Mouse (Mus musculus) intestine, embryonic 14.5 days (tissue): ENCODE measurements around the gene Adi1. TPM values are rescaled to one million over a fixed set of nuclear protein-coding genes. Genes with fewer than 3 reads are reported as not detected.

ENCODE experiments used
- ATAC-seq: fragments of 200-750 bp; cut with Nextera tagmentation; replicated peaks from 2 replicates; pipeline ENCODE4 v1.8.0; 2017; ENCODE audit warnings: low read depth, moderate number of reproducible peaks, moderate TSS enrichment, moderate library complexity; ENCODE audit not compliant: low FRiP score, low TSS enrichment
- DNase-seq: peaks from one replicate; pipeline ENCODE4 v3.0.0-alpha.2; 2018; ENCODE audit warnings: low spot score
- H3K27ac ChIP-seq: fragments of 300-500 bp; sonication (generic); 2 replicates; pipeline ENCODE4 v1.5.1; 2014; ENCODE audit warnings: low read depth, mild to moderate bottlenecking, control low read depth
- H3K27me3 ChIP-seq: fragments of 300-500 bp; sonication (generic); replicated peaks from 2 replicates; pipeline ENCODE4 v1.6.1; 2014; ENCODE audit warnings: low read length, control low read depth; ENCODE audit not compliant: control insufficient read depth, insufficient read depth
- H3K36me3 ChIP-seq: fragments of 300-500 bp; sonication (generic); 2 replicates; pipeline ENCODE4 v1.6.1; 2014; ENCODE audit warnings: low read length, control low read depth; ENCODE audit not compliant: control insufficient read depth, insufficient read depth
- H3K4me1 ChIP-seq: fragments of 300-500 bp; sonication (generic); replicated peaks from 2 replicates; pipeline ENCODE4 v1.6.1; 2014; ENCODE audit warnings: low read length, control low read depth, mixed read lengths; ENCODE audit not compliant: control insufficient read depth, insufficient read depth
- H3K4me2 ChIP-seq: fragments of 300-500 bp; sonication (generic); 2 replicates; pipeline ENCODE4 v1.6.1; 2014; ENCODE audit warnings: low read length
- H3K4me3 ChIP-seq: fragments of 300-500 bp; sonication (generic); 2 replicates; pipeline ENCODE4 v1.5.1; 2014; ENCODE audit warnings: low read depth, low read length, control low read depth, mixed read lengths
- H3K9ac ChIP-seq: fragments of 300-500 bp; sonication (generic); 2 replicates; pipeline ENCODE4 v1.6.1; 2014; ENCODE audit warnings: mild to moderate bottlenecking, low read length
- H3K9me3 ChIP-seq: fragments of 300-500 bp; sonication (generic); 2 replicates; pipeline ENCODE4 v1.6.1; 2016; ENCODE audit warnings: low read length, control low read depth; ENCODE audit not compliant: control insufficient read depth
- WGBS: fragments of 180-500 bp; shearing (Covaris S2); extraction: QIAGEN DNeasy Blood & Tissue Kit; methylation state at CpG from one replicate; pipeline ENCODE4 v1.1.7; 2014; 5-methylcytosine and 5-hydroxymethylcytosine counted together
- polyA plus RNA-seq: library from polyadenylated mRNA; unstranded; fragments of >200 nt; fragmentation: Nextera tagmentation; extraction: Ambion mirVana; gene quantifications from 2 replicates; pipeline ENCODE4 v1.2.1, GENCODE M21; 2014

Gene Adi1
- polyA plus RNA-seq, 1 experiment from 2014 or later, result 78.7 TPM

DNA sequence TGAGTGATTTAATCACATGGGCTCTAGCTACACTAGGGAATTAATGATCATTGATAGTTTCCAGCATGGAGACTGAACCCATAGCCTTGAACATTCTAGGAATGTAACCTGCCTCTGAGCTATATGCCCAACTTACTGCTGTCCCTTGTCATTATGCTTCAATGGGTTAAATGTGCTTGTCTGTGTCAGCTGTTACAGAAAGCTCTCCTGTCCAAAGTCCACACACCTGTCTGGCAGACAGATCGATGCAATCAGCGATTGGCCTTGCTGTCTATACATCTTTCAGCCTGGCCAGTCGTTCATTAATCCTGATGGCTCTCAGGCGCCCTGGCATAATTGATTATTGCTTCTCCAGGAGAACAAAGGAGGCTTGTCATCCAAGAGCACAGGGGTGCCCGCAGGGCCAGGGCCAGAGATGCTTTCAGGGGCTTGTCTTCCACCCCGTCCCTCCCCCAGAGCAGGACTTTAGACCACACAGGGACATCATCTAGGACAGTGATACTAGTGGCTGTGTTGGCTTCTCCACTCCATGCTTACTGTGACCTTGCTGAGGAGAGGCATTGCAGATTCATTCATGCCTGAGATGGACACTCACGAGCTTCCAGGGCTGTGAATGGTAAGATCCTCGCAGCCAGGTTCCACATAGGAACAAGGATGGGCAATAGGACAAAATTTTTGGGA lies 11.3 kb downstream of the Adi1 start:
- H3K9me3 ChIP-seq, result no peaks in the 10 kb centered on the region
- no peak for DNase-seq
- no peaks in the 10 kb centered on the region for H3K4me1 ChIP-seq
- ATAC-seq, result no peak
- H3K9ac ChIP-seq, result no peak overlapping the region
- 61% methylated on average over 8 of the region's 8 CpGs for WGBS
- peaks cover 35% of the 10 kb centered on the region for H3K36me3 ChIP-seq
- H3K27ac ChIP-seq, result no peak overlapping the region
- no peaks in the 10 kb centered on the region for H3K27me3 ChIP-seq
- no peak overlapping the region for H3K4me3 ChIP-seq
- no peak overlapping the region for H3K4me2 ChIP-seq

DNA sequence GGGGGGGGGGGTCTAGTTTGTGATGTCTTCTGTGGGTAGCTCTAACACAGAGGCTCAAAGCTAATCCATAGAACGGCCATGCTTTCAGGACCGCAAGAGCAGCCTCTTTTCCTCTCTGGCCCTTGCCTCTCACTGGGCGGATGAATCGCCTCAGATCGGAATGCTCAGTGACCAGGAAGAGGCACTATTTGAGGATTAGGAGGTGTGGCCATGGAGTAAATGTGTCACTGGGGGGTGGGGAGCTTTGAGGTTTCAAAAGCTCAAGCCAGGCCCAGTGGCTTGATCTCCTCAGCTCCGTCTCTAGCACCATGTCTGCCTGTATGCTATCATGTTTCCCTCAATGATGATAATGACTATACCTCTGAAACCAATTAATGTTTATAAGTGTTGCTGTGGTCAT lies 14.0 kb downstream of the Adi1 start:
- no peak for DNase-seq
- Histone ChIP-seq H3K9ac (no peak overlapping the region), H3K36me3 (peaks cover 52% of the 10 kb centered on the region), H3K4me2 (no peak overlapping the region), H3K27ac (no peak overlapping the region), H3K4me3 (no peak overlapping the region), H3K9me3 (no peaks in the 10 kb centered on the region), H3K27me3 (no peaks in the 10 kb centered on the region), H3K4me1 (no peaks in the 10 kb centered on the region)
- 90% methylated on average over 6 of the region's 6 CpGs for WGBS
- no peak for ATAC-seq

GRCm38 (mm10) chr12:28690730-28691129 lies 15.7 kb downstream of the Adi1 start:
- H3K36me3 ChIP-seq, result peaks cover 64% of the 10 kb centered on the region
- no peaks in the 10 kb centered on the region for H3K9me3 ChIP-seq
- 93% methylated on average over 7 of the region's 7 CpGs for WGBS
- no peak overlapping the region for H3K27ac ChIP-seq
- no peaks in the 10 kb centered on the region for H3K4me1 ChIP-seq
- H3K9ac ChIP-seq, result no peak overlapping the region
- DNase-seq (no peak), ATAC-seq (no peak)
- no peaks in the 10 kb centered on the region for H3K27me3 ChIP-seq
- no peak overlapping the region for H3K4me2 ChIP-seq
- no peak overlapping the region for H3K4me3 ChIP-seq

- Histone ChIP-seq H3K9ac (no peak overlapping the region), H3K4me1 (no peaks in the 10 kb centered on the region), H3K36me3 (peaks cover 70% of the 10 kb centered on the region), H3K4me3 (no peak overlapping the region), H3K4me2 (no peak overlapping the region), H3K9me3 (no peaks in the 10 kb centered on the region), H3K27me3 (no peaks in the 10 kb centered on the region), H3K27ac (no peak overlapping the region)
- ATAC-seq (no peak), DNase-seq (no peak)
- WGBS, result 67% methylated on average over 3 of the region's 3 CpGs
Observed at GRCm38 (mm10) chr12:28693738-28694137, 18.7 kb downstream of the Adi1 start.

GRCm38 (mm10) chr12:28694231-28694630 lies 19.2 kb downstream of the Adi1 start:
- DNase-seq (no peak), ATAC-seq (no peak)
- Histone ChIP-seq H3K27me3 (no peaks in the 10 kb centered on the region), H3K9ac (no peak overlapping the region), H3K4me1 (no peaks in the 10 kb centered on the region), H3K4me3 (no peak overlapping the region), H3K27ac (no peak overlapping the region), H3K36me3 (peaks cover 66% of the 10 kb centered on the region), H3K4me2 (no peak overlapping the region), H3K9me3 (no peaks in the 10 kb centered on the region)
- 76% methylated on average over 2 of the region's 2 CpGs for WGBS

GRCm38 (mm10) chr12:28694776-28695175 lies 19.7 kb downstream of the Adi1 start:
- H3K4me2 ChIP-seq, result no peak overlapping the region
- no peak overlapping the region for H3K27ac ChIP-seq
- ATAC-seq (no peak), DNase-seq (no peak)
- no peaks in the 10 kb centered on the region for H3K4me1 ChIP-seq
- H3K4me3 ChIP-seq, result no peak overlapping the region
- 93% methylated on average over 7 of the region's 7 CpGs for WGBS
- H3K9me3 ChIP-seq, result no peaks in the 10 kb centered on the region
- no peaks in the 10 kb centered on the region for H3K27me3 ChIP-seq
- H3K9ac ChIP-seq, result no peak overlapping the region
- peaks cover 61% of the 10 kb centered on the region for H3K36me3 ChIP-seq

DNA sequence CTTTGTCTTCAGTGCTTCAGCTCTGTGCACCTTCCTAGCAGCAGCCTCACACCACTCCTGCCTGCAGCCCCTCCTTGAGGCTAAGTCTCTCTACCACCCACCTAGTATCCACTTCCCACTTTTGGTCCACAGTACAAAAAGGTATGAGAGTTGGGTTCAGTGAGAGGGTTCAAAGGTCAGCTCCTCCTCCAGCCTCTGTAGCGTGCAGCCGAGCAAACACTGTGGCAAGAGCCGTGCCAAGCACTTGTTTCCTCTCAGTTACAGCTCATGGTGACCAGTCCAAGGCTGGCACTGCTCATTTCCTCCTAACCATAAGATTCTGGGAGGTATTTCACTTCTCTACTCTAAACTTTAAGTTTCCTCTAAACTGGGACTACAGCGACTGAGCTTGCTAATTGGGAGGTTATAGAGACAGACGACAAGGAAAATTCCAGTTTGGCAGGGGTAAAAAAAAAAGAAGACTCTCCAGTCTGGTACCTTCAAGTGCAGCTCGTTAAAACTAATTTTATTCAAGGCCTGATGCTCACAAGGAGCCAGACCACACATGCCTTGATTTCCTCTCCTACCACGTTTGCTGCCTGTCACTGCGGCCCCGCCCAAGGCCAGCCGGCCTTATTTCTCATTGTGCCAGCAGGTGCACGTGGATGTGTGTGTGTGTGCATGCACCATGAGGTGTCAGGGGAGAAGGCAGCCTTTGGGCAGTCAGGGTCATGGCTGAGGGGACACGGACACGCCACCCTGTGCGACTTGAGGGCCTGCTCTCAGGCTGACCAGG lies 23.0 kb downstream of the Adi1 start:
- Histone ChIP-seq H3K4me2 (no peak overlapping the region), H3K4me1 (peaks cover 5% of the 10 kb centered on the region; the same call in 1 of the 2 replicates), H3K9ac (no peak overlapping the region), H3K9me3 (no peaks in the 10 kb centered on the region), H3K4me3 (no peak overlapping the region), H3K27ac (no peak overlapping the region), H3K27me3 (no peaks in the 10 kb centered on the region), H3K36me3 (peaks cover 31% of the 10 kb centered on the region)
- no peak for DNase-seq
- 74% methylated on average over 14 of the region's 14 CpGs for WGBS
- ATAC-seq, result no peak

GRCm38 (mm10) chr12:28699086-28699485 lies 24.1 kb downstream of the Adi1 start:
- DNase-seq, result no peak
- ATAC-seq, result no peak
- Histone ChIP-seq H3K4me1 (peaks cover 5% of the 10 kb centered on the region; the same call in 1 of the 2 replicates), H3K27me3 (no peaks in the 10 kb centered on the region), H3K4me2 (no peak overlapping the region), H3K27ac (no peak overlapping the region), H3K36me3 (peaks cover 28% of the 10 kb centered on the region), H3K9me3 (no peaks in the 10 kb centered on the region), H3K4me3 (no peak overlapping the region), H3K9ac (no peak overlapping the region)
- WGBS, result 70% methylated on average over 5 of the region's 5 CpGs
